Mouse (Mus musculus) liver, embryonic 14.5 days (tissue): ENCODE measurements around the gene Abca7. TPM values are rescaled to one million over a fixed set of nuclear protein-coding genes. Genes with fewer than 3 reads are reported as not detected.

ENCODE experiments used
- ATAC-seq: fragments of 200-750 bp; cut with Nextera tagmentation; 2 replicates; pipeline ENCODE4 v1.8.0; 2017; ENCODE audit warnings: moderate number of reproducible peaks, mild to moderate bottlenecking, moderate library complexity; ENCODE audit not compliant: insufficient read depth
- DNase-seq, 3 experiments: peaks; one replicate each; pipeline ENCODE4 v3.0.0-alpha.2; 2012 to 2013; ENCODE audit warnings: low read depth in 3 of 3, low spot score in 3 of 3
- H3K27ac ChIP-seq: fragments of 300-500 bp; sonication (generic); 2 replicates; pipeline ENCODE4 v1.5.1; 2014; ENCODE audit warnings: moderate library complexity, mild to moderate bottlenecking, control low read depth, inconsistent platforms
- H3K27me3 ChIP-seq: fragments of 300-500 bp; sonication (generic); 2 replicates; pipeline ENCODE4 v1.6.1; 2014; ENCODE audit warnings: mild to moderate bottlenecking, low read length, moderate library complexity; ENCODE audit not compliant: control insufficient read depth, insufficient read depth
- H3K36me3 ChIP-seq: fragments of 300-500 bp; sonication (generic); replicated peaks from 2 replicates; pipeline ENCODE4 v1.6.1; 2014; ENCODE audit warnings: low read depth; ENCODE audit not compliant: control insufficient read depth, insufficient read depth
- H3K4me1 ChIP-seq, 2 experiments: fragments of 200-500 bp in 1 of 2; fragments of 300-500 bp in 1 of 2; sonication (generic) in 1 of 2; replicated peaks; 2 replicates each; pipeline ENCODE4 v1.6.1; 2012 to 2014; ENCODE audit warnings: antibody characterized with exemption in 1 of 2, inconsistent platforms in 1 of 2, low read length in 1 of 2; ENCODE audit not compliant: control insufficient read depth in 2 of 2, insufficient read depth in 2 of 2
- H3K4me2 ChIP-seq: fragments of 300-500 bp; sonication (generic); 2 replicates; pipeline ENCODE4 v1.6.1; 2014; ENCODE audit warnings: low read depth, mild to moderate bottlenecking, control low read depth, moderate library complexity
- H3K4me3 ChIP-seq, 2 experiments: fragments of 200-500 bp in 1 of 2; fragments of 300-500 bp in 1 of 2; sonication (generic) in 1 of 2; 2 replicates each; pipeline ENCODE4 v1.5.1; 2012 to 2014; ENCODE audit warnings: low read depth in 2 of 2, low read length in 2 of 2, mild to moderate bottlenecking in 2 of 2, control low read depth in 1 of 2, inconsistent platforms in 1 of 2, moderate library complexity in 1 of 2; ENCODE audit not compliant: insufficient read depth in 1 of 2
- H3K9ac ChIP-seq: fragments of 300-500 bp; sonication (generic); replicated peaks from 2 replicates; pipeline ENCODE4 v1.6.1; 2014; ENCODE audit warnings: mild to moderate bottlenecking, control low read depth, moderate library complexity
- H3K9me3 ChIP-seq: fragments of 300-500 bp; sonication (generic); 2 replicates; pipeline ENCODE4 v1.6.1; 2016; ENCODE audit warnings: low read length, mixed read lengths; ENCODE audit not compliant: control insufficient read depth
- CTCF ChIP-seq: IDR thresholded peaks from 2 replicates; pipeline ENCODE4 v1.5.1; 2016; ENCODE audit warnings: antibody characterized with exemption, low read depth, control low read depth
- EP300 ChIP-seq: IDR thresholded peaks from 2 replicates; pipeline ENCODE4 v1.6.1; 2016; ENCODE audit warnings: antibody characterized with exemption, low read depth
- WGBS: fragments of 180-500 bp; shearing (Covaris S2); extraction: QIAGEN DNeasy Blood & Tissue Kit; methylation state at CpG from one replicate; pipeline ENCODE4 v1.1.7; 2014; ENCODE audit not compliant: insufficient replicate concordance; 5-methylcytosine and 5-hydroxymethylcytosine counted together
- polyA plus RNA-seq, 2 experiments: library from polyadenylated mRNA; depleted of rRNA in 1 of 2; stranded (reverse) in 1 of 2; unstranded in 1 of 2; fragments of >200 nt; fragmentation: Nextera tagmentation in 1 of 2; extraction: Ambion mirVana in 1 of 2; gene quantifications; 2 replicates each; pipeline versions ENCODE4 v1.2.1 to v1.2.3; 2012 to 2014

Abca7 gene
- polyA plus RNA-seq, 2 experiments, result 4.9 to 11.2 TPM

DNA sequence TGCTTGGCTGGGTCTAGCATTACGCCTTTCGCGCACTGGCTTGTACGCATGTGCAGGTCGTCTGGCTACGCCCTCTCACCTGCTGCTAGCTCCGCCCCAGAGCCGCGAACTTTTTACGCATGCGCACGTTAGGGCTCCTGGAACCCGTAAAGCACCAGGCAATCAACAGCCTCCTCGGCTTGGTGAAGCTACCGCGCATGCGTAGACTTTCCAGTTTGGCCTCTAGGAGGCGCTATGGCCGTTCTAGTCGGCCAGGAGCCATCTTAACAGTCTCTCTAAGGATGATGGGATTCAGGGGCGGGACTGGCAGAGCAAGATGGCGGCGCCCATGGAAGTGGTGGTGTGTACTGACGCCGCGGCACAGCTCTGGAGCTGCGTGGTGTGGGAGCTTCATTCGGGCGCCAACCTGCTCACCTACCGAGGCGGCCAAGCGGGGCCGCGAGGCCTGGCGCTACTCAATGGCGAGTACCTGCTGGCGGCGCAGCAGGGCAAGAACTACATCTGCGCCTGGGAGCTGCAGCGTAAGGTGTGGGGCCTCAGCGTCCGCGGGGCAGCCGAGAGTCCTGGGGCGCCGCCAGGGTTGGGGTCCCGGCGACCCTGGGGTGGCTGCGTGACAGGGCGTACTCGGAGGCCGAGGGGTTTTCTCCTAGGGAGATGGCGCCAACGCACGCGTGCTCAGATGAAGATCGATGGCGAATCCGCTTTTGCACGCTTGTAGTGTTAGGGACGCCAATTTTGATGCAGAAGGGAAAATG, 36.3 kb upstream of the Abca7 start, which contains the start of gene Wdr18:
Gene Wdr18 (plus strand): TSS at position 306 of the 755 bp plus-strand sequence.
- WGBS, result under 1% methylated on average over 61 of the region's 61 CpGs
- no peaks in the 10 kb centered on the region for H3K9me3 ChIP-seq
- H3K4me3 ChIP-seq, result peak within 1 kb of the TSS; percentile 72 to 95
- peaks cover 5% of the 10 kb centered on the region; the same call in 1 of the 2 replicates for H3K36me3 ChIP-seq
- H3K27me3 ChIP-seq, result no peaks in the 10 kb centered on the region
- H3K9ac ChIP-seq, result peak within 1 kb of the TSS; percentile 64
- H3K27ac ChIP-seq, result no peak within 1 kb of the TSS
- H3K4me2 ChIP-seq, result peak within 1 kb of the TSS; percentile 82
- TF ChIP-seq CTCF (peak; percentile 100), EP300 (no peak)
- DNase-seq (peak; percentile 99 to 100 (median 100)), ATAC-seq (peak; percentile 94)
- H3K4me1 ChIP-seq, result peaks cover 0 to 7% of the 10 kb centered on the region in 2 experiments; a peak in 2 of 4 replicates

DNA sequence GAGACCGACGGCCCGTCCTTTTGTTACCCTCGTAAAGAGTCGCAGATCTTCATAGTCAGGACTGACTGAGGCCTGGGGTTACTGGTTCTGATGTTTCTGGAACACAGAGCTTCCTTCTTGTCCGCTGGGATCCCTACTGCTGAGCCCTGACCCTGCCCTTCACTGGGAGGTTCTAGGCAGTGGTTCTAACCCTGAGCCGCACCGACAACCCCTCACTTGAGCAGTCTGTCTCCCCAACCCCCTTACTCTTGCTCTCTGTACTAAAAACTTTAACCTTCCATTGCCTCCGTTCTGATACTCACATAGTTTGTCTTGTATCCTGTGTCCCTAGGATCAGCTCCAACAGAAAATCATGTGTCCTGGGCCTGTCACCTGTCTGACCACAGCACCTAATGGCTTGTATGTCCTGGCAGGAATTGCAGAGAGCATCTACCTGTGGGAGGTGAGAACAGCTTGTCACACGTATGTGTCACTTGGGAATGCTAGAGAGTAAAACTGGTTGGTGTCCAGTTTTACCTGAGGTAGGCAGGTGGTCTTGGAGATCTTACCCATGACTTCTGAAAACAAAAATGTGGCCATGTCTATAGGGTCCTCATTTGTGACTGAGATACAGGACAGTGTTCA, 35.5 kb upstream of the Abca7 start:
- Histone ChIP-seq H3K9me3 (no peaks in the 10 kb centered on the region), H3K27ac (no peak overlapping the region), H3K4me1 (peaks cover 0 to 7% of the 10 kb centered on the region in 2 experiments; a peak in 2 of 4 replicates), H3K4me2 (peak overlapping the region; percentile 82), H3K27me3 (no peaks in the 10 kb centered on the region), H3K4me3 (peak overlapping the region; percentile 72 to 95), H3K36me3 (peaks cover 5% of the 10 kb centered on the region; the same call in 1 of the 2 replicates), H3K9ac (peak overlapping the region; percentile 64)
- no peak for TF ChIP-seq EP300
- TF ChIP-seq CTCF, result no peak
- DNase-seq (no peak), ATAC-seq (no peak)
- WGBS, result 6% methylated on average over 10 of the region's 10 CpGs

GRCm38 (mm10) chr10:79964727-79965126, 31.6 kb upstream of the Abca7 start:
- peaks cover 0 to 7% of the 10 kb centered on the region in 2 experiments; a peak in 2 of 4 replicates for H3K4me1 ChIP-seq
- no peak overlapping the region for H3K27ac ChIP-seq
- DNase-seq (no peak), ATAC-seq (no peak)
- TF ChIP-seq CTCF, result no peak
- no peak for TF ChIP-seq EP300
- H3K36me3 ChIP-seq, result peaks cover 18% of the 10 kb centered on the region
- H3K9me3 ChIP-seq, result no peaks in the 10 kb centered on the region
- no peak overlapping the region for H3K9ac ChIP-seq
- no peak overlapping the region for H3K4me3 ChIP-seq
- no peak overlapping the region for H3K4me2 ChIP-seq
- 81% methylated on average over 7 of the region's 7 CpGs for WGBS
- peaks cover 1% of the 10 kb centered on the region for H3K27me3 ChIP-seq

DNA sequence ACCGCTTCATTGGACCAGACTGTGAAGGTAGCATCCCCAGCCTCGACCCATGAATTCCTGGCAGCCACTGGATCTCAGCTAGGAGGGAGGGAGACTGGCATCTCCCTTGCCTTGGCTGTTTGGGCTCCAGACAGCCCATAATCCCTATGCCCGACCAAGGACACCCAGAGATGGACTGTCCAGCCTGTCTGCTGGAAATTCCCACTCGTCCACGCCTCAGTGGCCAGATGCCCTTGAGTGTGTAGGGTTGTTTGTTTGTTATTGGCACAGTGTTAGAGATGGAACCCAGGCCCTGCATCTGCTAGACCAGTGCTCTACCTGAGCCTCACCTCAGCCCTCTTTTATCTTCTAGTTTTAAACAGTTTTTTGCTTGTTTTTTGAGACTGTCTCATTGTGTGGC, 31.0 kb upstream of the Abca7 start:
- Histone ChIP-seq H3K27ac (no peak overlapping the region), H3K4me1 (peaks cover 0 to 7% of the 10 kb centered on the region in 2 experiments; a peak in 2 of 4 replicates), H3K4me2 (no peak overlapping the region), H3K36me3 (peaks cover 18% of the 10 kb centered on the region), H3K9ac (no peak overlapping the region), H3K27me3 (peaks cover 5% of the 10 kb centered on the region), H3K4me3 (no peak overlapping the region), H3K9me3 (no peaks in the 10 kb centered on the region)
- ATAC-seq, result no peak
- 77% methylated on average over 5 of the region's 5 CpGs for WGBS
- DNase-seq, result no peak
- TF ChIP-seq EP300 (no peak), CTCF (no peak)

DNA sequence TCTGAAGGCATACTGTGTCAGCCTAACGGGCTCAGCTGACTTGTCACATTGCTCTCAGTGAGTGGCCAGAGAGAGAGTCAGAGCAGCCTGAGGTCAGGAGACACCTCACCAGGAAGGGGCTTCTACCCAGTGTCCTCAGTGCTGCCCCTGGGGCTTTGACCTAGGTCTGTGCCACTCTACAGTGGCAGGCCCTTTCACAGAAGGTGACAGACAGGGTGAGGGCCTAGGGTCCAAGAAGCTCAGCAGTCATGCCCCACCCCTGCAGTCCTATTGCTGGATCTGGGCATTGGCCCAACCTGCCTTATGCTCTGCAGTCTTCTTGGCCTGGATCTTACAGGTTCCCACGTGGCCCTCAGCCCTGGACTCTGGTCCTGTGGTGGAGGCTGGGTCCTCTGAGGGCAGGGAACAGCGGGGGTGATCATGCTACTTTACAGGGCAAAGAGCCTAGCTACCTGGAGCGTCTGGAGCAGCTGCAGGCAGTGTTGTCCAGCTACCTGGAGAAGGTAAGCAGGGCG, 29.4 kb upstream of the Abca7 start:
- ATAC-seq, result no peak
- Histone ChIP-seq H3K4me3 (no peak overlapping the region), H3K4me2 (no peak overlapping the region), H3K9ac (no peak overlapping the region), H3K27me3 (peaks cover 21% of the 10 kb centered on the region), H3K4me1 (no peaks in the 10 kb centered on the region), H3K9me3 (no peaks in the 10 kb centered on the region), H3K36me3 (peaks cover 18% of the 10 kb centered on the region), H3K27ac (no peak overlapping the region)
- 77% methylated on average over 5 of the region's 5 CpGs for WGBS
- no peak for DNase-seq
- TF ChIP-seq EP300, result no peak
- no peak for TF ChIP-seq CTCF
